Mouse (Mus musculus) MEL (cell line): ENCODE measurements around the gene Grk3. TPM values are rescaled to one million over a fixed set of nuclear protein-coding genes. Genes with fewer than 3 reads are reported as not detected.

Experiments
- DNase-seq: peaks from one replicate; pipeline ENCODE4 v3.0.0; 2011; ENCODE audit warnings: low read depth, low spot score
- H3K27ac ChIP-seq: 2 replicates; pipeline ENCODE4 v1.5.1; 2012; ENCODE audit warnings: low read depth, mild to moderate bottlenecking, control low read depth, low read length, moderate library complexity; ENCODE audit not compliant: control insufficient read depth
- H3K27me3 ChIP-seq, 2 experiments: fragments of 150-350 bp in 1 of 2; sonication (generic) in 1 of 2; 2 replicates each; pipeline ENCODE4 v1.6.1; 2012; ENCODE audit warnings: low read length in 2 of 2, mild to moderate bottlenecking in 2 of 2, improper control_type of control experiment in 1 of 2, moderate library complexity in 1 of 2; ENCODE audit not compliant: insufficient read depth in 2 of 2, control insufficient read depth in 1 of 2
- H3K36me3 ChIP-seq, 2 experiments: 2 replicates each; pipeline ENCODE4 v1.6.1; 2012 to 2014; ENCODE audit warnings: low read length in 2 of 2, improper control_type of control experiment in 1 of 2, inconsistent platforms in 1 of 2, mild to moderate bottlenecking in 1 of 2; ENCODE audit not compliant: insufficient read depth in 2 of 2, control insufficient read depth in 1 of 2
- H3K4me1 ChIP-seq, 2 experiments: fragments of 150-350 bp in 1 of 2; sonication (generic) in 1 of 2; 2 replicates each; pipeline ENCODE4 v1.6.1; 2012; ENCODE audit warnings: low read length in 2 of 2, improper control_type of control experiment in 1 of 2, mild to moderate bottlenecking in 1 of 2; ENCODE audit not compliant: insufficient read depth in 2 of 2, control insufficient read depth in 1 of 2
- H3K4me3 ChIP-seq, 2 experiments: fragments of 150-350 bp in 1 of 2; sonication (generic) in 1 of 2; 2 replicates each; pipeline ENCODE4 v1.5.1; 2012; ENCODE audit warnings: low read depth in 2 of 2, low read length in 2 of 2, mild to moderate bottlenecking in 2 of 2, moderate library complexity in 2 of 2, control low read depth in 1 of 2, improper control_type of control experiment in 1 of 2; ENCODE audit not compliant: control insufficient read depth in 1 of 2, insufficient read depth in 1 of 2
- H3K79me2 ChIP-seq: 2 replicates; pipeline ENCODE4 v1.6.1; 2012; ENCODE audit warnings: mild to moderate bottlenecking, low read length, moderate library complexity; ENCODE audit not compliant: control insufficient read depth, poor library complexity, insufficient read depth
- H3K9ac ChIP-seq: 2 replicates; pipeline ENCODE4 v1.6.1; 2012; ENCODE audit warnings: low read depth, mild to moderate bottlenecking, control low read depth, low read length, moderate library complexity; ENCODE audit not compliant: control insufficient read depth, poor library complexity, severe bottlenecking
- H3K9me3 ChIP-seq: fragments of 150-350 bp; sonication (generic); replicated peaks from 2 replicates; pipeline ENCODE4 v1.6.1; 2012; ENCODE audit warnings: mild to moderate bottlenecking, low read length, improper control_type of control experiment, moderate library complexity; ENCODE audit not compliant: insufficient read depth
- BHLHE40 ChIP-seq: IDR thresholded peaks from 2 replicates; pipeline ENCODE4 v1.6.1; 2012; ENCODE audit warnings: low read depth, mild to moderate bottlenecking, inconsistent platforms, low read length, improper control_type of control experiment, borderline replicate concordance
- CHD1 ChIP-seq: IDR thresholded peaks from 2 replicates; pipeline ENCODE4 v1.6.1; 2012; ENCODE audit warnings: low read depth, mild to moderate bottlenecking, inconsistent platforms, low read length, improper control_type of control experiment
- CHD2 ChIP-seq: IDR thresholded peaks from 2 replicates; pipeline ENCODE4 v1.6.1; 2011; ENCODE audit warnings: low read length, improper control_type of control experiment
- CTCF ChIP-seq, 3 experiments: IDR thresholded peaks in 2 of 3; conservative IDR thresholded peaks in 1 of 3; 2 replicates each; pipeline ENCODE4 v1.5.1; 2011 to 2012; ENCODE audit warnings: low read length in 3 of 3, low read depth in 2 of 3, mild to moderate bottlenecking in 2 of 3, improper control_type of control experiment in 1 of 3, inconsistent platforms in 1 of 3, mixed read lengths in 1 of 3, moderate library complexity in 1 of 3; ENCODE audit not compliant: control insufficient read depth in 1 of 3, insufficient read depth in 1 of 3, poor library complexity in 1 of 3, severe bottlenecking in 1 of 3
- ELF1 ChIP-seq: IDR thresholded peaks from 2 replicates; pipeline ENCODE4 v1.6.1; 2014; ENCODE audit warnings: low read depth, mild to moderate bottlenecking, inconsistent platforms, low read length, improper control_type of control experiment, moderate library complexity
- ETS1 ChIP-seq: IDR thresholded peaks from 2 replicates; pipeline ENCODE4 v1.6.1; 2012; ENCODE audit warnings: low read depth, mild to moderate bottlenecking, inconsistent platforms, low read length, improper control_type of control experiment, moderate library complexity
- GATA1 ChIP-seq: IDR thresholded peaks from 2 replicates; pipeline ENCODE4 v1.6.1; 2011; ENCODE audit warnings: low read depth, low read length, improper control_type of control experiment
- HCFC1 ChIP-seq: IDR thresholded peaks from 2 replicates; pipeline ENCODE4 v1.6.1; 2012; ENCODE audit warnings: low read depth, mild to moderate bottlenecking, inconsistent platforms, low read length, improper control_type of control experiment, moderate library complexity
- JUND ChIP-seq: IDR thresholded peaks from 2 replicates; pipeline ENCODE4 v1.6.1; 2011; ENCODE audit warnings: low read depth, mild to moderate bottlenecking, improper control_type of control experiment, low read length
- KAT2A ChIP-seq: conservative IDR thresholded peaks from 2 replicates; pipeline ENCODE4 v1.6.1; 2012; ENCODE audit warnings: low read depth, low read length, improper control_type of control experiment, inconsistent platforms
- MAZ ChIP-seq: IDR thresholded peaks from 2 replicates; pipeline ENCODE4 v1.6.1; 2012; ENCODE audit warnings: low read depth, mild to moderate bottlenecking, inconsistent platforms, low read length, improper control_type of control experiment
- POLR2AphosphoS5 ChIP-seq: IDR thresholded peaks from 2 replicates; pipeline ENCODE4 v1.6.1; 2012; ENCODE audit warnings: low read depth, borderline replicate concordance, mild to moderate bottlenecking, inconsistent platforms, low read length, moderate library complexity, mixed read lengths
- RAD21 ChIP-seq: IDR thresholded peaks from 2 replicates; pipeline ENCODE4 v1.6.1; 2011; ENCODE audit warnings: mild to moderate bottlenecking, low read depth, low read length, improper control_type of control experiment
- TBP ChIP-seq: IDR thresholded peaks from 2 replicates; pipeline ENCODE4 v1.8.0; 2011; ENCODE audit warnings: low read depth, low read length, improper control_type of control experiment
- TCF12 ChIP-seq: IDR thresholded peaks from 2 replicates; pipeline ENCODE4 v1.6.1; 2014; ENCODE audit warnings: low read depth, mild to moderate bottlenecking, inconsistent platforms, low read length, improper control_type of control experiment, moderate library complexity
- USF2 ChIP-seq, 2 experiments: IDR thresholded peaks; 2 replicates each; pipeline ENCODE4 v1.6.1; 2011 to 2012; ENCODE audit warnings: improper control_type of control experiment in 2 of 2, low read length in 2 of 2, borderline replicate concordance in 1 of 2, inconsistent platforms in 1 of 2, low read depth in 1 of 2, mild to moderate bottlenecking in 1 of 2; ENCODE audit not compliant: insufficient read depth in 1 of 2
- ZC3H11A ChIP-seq: IDR thresholded peaks from 2 replicates; pipeline ENCODE4 v1.6.1; 2012; ENCODE audit warnings: low read depth, mild to moderate bottlenecking, inconsistent platforms, low read length, improper control_type of control experiment
- ZMIZ1 ChIP-seq: IDR thresholded peaks from 2 replicates; pipeline ENCODE4 v1.6.1; 2012; ENCODE audit warnings: low read depth, mild to moderate bottlenecking, inconsistent platforms, low read length, improper control_type of control experiment, moderate library complexity
- polyA plus RNA-seq, 2 experiments: library from polyadenylated mRNA; stranded (reverse) in 1 of 2; unstranded in 1 of 2; fragments of >175 nt in 1 of 2; fragments of >200 nt in 1 of 2; gene quantifications; 2 replicates each; pipeline versions ENCODE4 v1.2.1 to v1.2.4; 2012; ENCODE audit warnings: low replicate concordance in 2 of 2, low read depth in 1 of 2; ENCODE audit not compliant: insufficient read length in 2 of 2, insufficient read depth in 1 of 2, missing spikeins in 1 of 2
- total RNA-seq: library from RNA; depleted of rRNA; stranded (reverse); fragments of 300-350 nt; gene quantifications from 2 replicates; pipeline ENCODE4 v1.2.3, GENCODE M21; 2012

The Grk3 gene
- total and polyA plus RNA-seq, 3 experiments, result not detected

GRCm38 (mm10) chr5:112892411-112892810 is 123.2 kb downstream of the Grk3 start:
- no peak overlapping the region for H3K9ac ChIP-seq
- DNase-seq, result no peak
- H3K27ac ChIP-seq, result no peak overlapping the region
- TF ChIP-seq CHD2 (no peak), ELF1 (no peak), TBP (no peak), GATA1 (no peak), ZC3H11A (no peak), RAD21 (no peak), POLR2AphosphoS5 (no peak), HCFC1 (no peak), KAT2A (no peak), USF2 (IDR thresholded peaks at IDR 0.05; ENCODE audit: borderline replicate concordance in 1 of 2, insufficient read depth in 1 of 2, low read depth in 1 of 2, low read length in 2 of 2) (no peak), MAZ (no peak)
- TF ChIP-seq, all 39 proteins: peak for 0
- Histone ChIP-seq H3K36me3 (no peaks in the 10 kb centered on the region), H3K79me2 (no peaks in the 10 kb centered on the region), H3K27me3 (no peaks in the 10 kb centered on the region), H3K9me3 (no peaks in the 10 kb centered on the region), H3K4me3 (no peak overlapping the region), H3K4me1 (no peaks in the 10 kb centered on the region)

DNA sequence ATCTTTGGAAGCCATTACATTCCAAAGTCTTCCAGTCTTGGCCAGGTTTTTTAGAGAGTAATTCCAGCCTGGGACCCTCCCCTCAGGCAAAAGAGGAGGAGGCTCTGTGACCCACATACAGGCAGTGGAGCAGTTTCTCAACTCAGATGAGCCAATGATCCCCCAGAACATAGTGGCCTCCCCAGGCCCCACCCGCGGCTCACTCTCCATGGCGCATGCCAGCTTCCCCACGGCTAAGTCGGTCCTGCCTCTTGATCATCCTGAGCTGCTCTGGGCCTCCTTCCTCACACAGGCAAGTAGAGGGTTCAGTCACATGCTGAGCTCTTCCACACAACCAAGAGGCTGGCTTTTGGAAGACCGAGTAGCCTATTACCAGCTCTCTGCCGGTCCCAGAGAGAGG is 126.9 kb downstream of the Grk3 start:
- Histone ChIP-seq H3K27me3 (no peaks in the 10 kb centered on the region), H3K9me3 (no peaks in the 10 kb centered on the region), H3K36me3 (no peaks in the 10 kb centered on the region), H3K79me2 (no peaks in the 10 kb centered on the region), H3K4me3 (no peak overlapping the region), H3K9ac (no peak overlapping the region), H3K4me1 (no peaks in the 10 kb centered on the region), H3K27ac (no peak overlapping the region)
- TF ChIP-seq TCF12 (no peak), CHD1 (no peak), JUND (no peak), CTCF (IDR thresholded peaks at IDR 0.05 in 2 of 3, conservative IDR thresholded peaks at IDR 0.05 in 1 of 3; ENCODE audit: control insufficient read depth in 1 of 3, insufficient read depth in 1 of 3, low read depth in 2 of 3, low read length in 3 of 3, poor library complexity in 1 of 3, severe bottlenecking in 1 of 3) (no peak), ZMIZ1 (no peak), ETS1 (no peak), BHLHE40 (no peak), MAZ (no peak)
- DNase-seq, result no peak
